Mouse (Mus musculus) heart, embryonic 12.5 days (tissue): ENCODE data around the gene Dlg4. TPM values are rescaled to one million over a fixed set of nuclear protein-coding genes. Genes with fewer than 3 reads are reported as not detected.

ENCODE experiments used
- ATAC-seq: fragments of 200-750 bp; cut with Nextera tagmentation; 2 replicates; pipeline ENCODE4 v1.8.0; 2017; ENCODE audit warnings: moderate TSS enrichment, moderate library complexity; ENCODE audit not compliant: insufficient number of reproducible peaks, low FRiP score
- H3K27ac ChIP-seq: fragments of 300-500 bp; sonication (generic); 2 replicates; pipeline ENCODE4 v1.5.1; 2016; ENCODE audit warnings: mild to moderate bottlenecking, moderate library complexity; ENCODE audit not compliant: poor library complexity, severe bottlenecking
- H3K27me3 ChIP-seq: fragments of 300-500 bp; sonication (generic); replicated peaks from 2 replicates; pipeline ENCODE4 v1.6.1; 2016; ENCODE audit warnings: mild to moderate bottlenecking, moderate library complexity
- H3K36me3 ChIP-seq: fragments of 300-500 bp; sonication (generic); 2 replicates; pipeline ENCODE4 v1.6.1; 2016; ENCODE audit warnings: mild to moderate bottlenecking, moderate library complexity
- H3K4me1 ChIP-seq: fragments of 300-500 bp; sonication (generic); replicated peaks from 2 replicates; pipeline ENCODE4 v1.6.1; 2016; ENCODE audit warnings: mild to moderate bottlenecking
- H3K4me2 ChIP-seq: fragments of 300-500 bp; sonication (generic); 2 replicates; pipeline ENCODE4 v1.6.1; 2016; ENCODE audit warnings: mild to moderate bottlenecking, moderate library complexity
- H3K4me3 ChIP-seq: fragments of 300-500 bp; sonication (generic); 2 replicates; pipeline ENCODE4 v1.5.1; 2016; ENCODE audit warnings: mild to moderate bottlenecking
- H3K9ac ChIP-seq: fragments of 300-500 bp; sonication (generic); 2 replicates; pipeline ENCODE4 v1.6.1; 2016; ENCODE audit warnings: mild to moderate bottlenecking, moderate library complexity
- H3K9me3 ChIP-seq: fragments of 300-500 bp; sonication (generic); replicated peaks from 2 replicates; pipeline ENCODE4 v1.6.1; 2016; ENCODE audit warnings: mild to moderate bottlenecking, moderate library complexity
- WGBS: fragments of 180-500 bp; shearing (Covaris S2); methylation state at CpG from one replicate; pipeline ENCODE4 v1.1.7; 2016; 5-methylcytosine and 5-hydroxymethylcytosine counted together
- polyA plus RNA-seq: library from polyadenylated mRNA; unstranded; fragments of >200 nt; fragmentation: Nextera tagmentation; extraction: Ambion mirVana; gene quantifications from 2 replicates; pipeline ENCODE4 v1.2.1, GENCODE M21; 2016

Dlg4 gene
- polyA plus RNA-seq, 1 experiment from 2014 or later: 6.0 TPM

GRCm38 (mm10) chr11:70020731-70021263 is 4.1 kb downstream of the Dlg4 start:
- WGBS: under 1% methylated on average over 8 of the region's 8 CpGs
- ATAC-seq: peak; percentile 78
- Histone ChIP-seq H3K27ac (peak overlapping the region; percentile 66), H3K4me2 (peak overlapping the region; percentile 85), H3K27me3 (no peaks in the 10 kb centered on the region), H3K4me1 (peaks cover 67% of the 10 kb centered on the region), H3K36me3 (no peaks in the 10 kb centered on the region), H3K9me3 (no peaks in the 10 kb centered on the region), H3K9ac (peak overlapping the region; percentile 68), H3K4me3 (peak overlapping the region; percentile 57)

DNA sequence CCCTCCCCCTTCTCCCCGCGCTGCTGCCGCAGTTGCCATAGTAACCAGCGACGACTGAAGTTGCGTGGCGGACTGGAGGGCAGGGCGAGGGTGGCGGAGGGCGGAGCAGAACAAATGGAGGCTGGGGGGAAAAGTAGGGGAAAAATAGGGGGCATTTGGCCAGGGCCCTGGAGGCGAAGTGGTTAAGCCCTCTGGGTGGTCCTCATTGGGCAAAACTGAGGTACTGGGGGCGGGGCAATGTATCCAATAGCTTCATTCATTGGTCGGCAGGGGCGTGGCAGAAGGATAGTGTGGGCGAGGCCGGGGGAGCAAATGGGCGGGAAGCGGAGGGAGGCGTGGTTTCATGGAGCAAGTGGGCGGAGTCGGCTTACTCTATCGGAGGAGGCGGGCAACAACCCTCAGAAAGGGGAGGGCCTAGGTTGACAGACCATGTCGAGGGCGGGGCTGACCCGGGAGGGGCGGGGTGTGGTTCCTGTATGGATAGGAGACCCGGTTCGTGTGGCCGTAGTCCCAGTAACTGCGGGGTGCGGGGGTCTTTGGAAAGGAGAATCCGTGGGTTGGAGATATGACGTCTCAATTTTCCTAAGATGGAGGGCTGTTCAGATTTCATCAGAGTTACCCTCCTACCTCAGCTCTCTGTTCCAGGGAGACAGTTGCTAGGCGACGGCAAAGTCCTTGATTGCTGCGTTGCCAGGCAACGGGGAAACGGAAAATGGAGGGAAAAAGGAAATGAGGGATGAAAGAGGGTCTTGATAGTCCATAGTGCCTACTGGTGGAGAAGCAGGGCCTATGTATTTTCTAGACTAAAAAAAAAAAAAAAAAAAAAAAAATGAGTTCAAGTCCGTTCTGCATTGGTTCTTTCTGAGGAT is 4.8 kb downstream of the Dlg4 start:
- Histone ChIP-seq H3K27ac (peak overlapping the region; percentile 66), H3K4me2 (peak overlapping the region; percentile 85), H3K27me3 (no peaks in the 10 kb centered on the region), H3K4me3 (peak overlapping the region; percentile 57), H3K36me3 (no peaks in the 10 kb centered on the region), H3K4me1 (peaks cover 74% of the 10 kb centered on the region), H3K9me3 (no peaks in the 10 kb centered on the region), H3K9ac (peak overlapping the region; percentile 68)
- 3% methylated on average over 39 of the region's 40 CpGs for WGBS
- ATAC-seq: peak; percentile 85

DNA sequence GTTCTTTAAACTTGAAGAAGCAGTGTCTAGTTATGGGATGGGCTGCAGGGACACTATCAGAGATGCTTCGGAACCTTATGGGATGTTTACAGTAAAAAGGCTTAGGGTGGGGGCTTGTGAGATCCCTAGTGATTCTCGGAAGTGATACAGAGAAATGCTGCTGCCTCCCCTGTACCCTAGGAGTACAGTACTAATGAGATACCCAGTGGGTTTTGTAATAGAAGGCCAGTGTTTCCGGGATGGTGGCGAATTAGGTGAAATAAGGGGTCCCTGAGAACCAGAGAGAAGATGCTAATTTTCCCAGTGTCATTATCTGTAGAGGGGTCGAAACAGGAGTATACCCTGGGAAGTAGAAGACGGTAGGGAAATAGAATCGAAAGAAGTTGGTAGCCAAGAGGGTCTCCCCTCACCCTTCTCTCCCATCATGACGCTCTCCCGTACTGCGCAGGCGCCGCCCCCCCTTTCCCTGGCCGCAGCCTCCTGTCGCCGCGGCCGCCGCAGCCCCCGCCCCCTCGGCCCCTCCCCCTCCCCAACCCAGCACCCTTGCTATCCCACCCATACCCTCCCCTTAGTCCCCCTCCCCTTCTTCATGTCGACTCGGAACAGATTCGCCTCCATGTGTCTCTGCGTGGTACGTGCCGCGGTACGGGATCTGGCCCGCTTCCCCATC is 6.9 kb downstream of the Dlg4 start:
- Histone ChIP-seq H3K9ac (peak overlapping the region; percentile 64), H3K4me3 (peak overlapping the region; percentile 46), H3K27ac (no peak overlapping the region), H3K27me3 (no peaks in the 10 kb centered on the region), H3K4me1 (peaks cover 80% of the 10 kb centered on the region), H3K4me2 (peak overlapping the region; percentile 75), H3K36me3 (no peaks in the 10 kb centered on the region), H3K9me3 (no peaks in the 10 kb centered on the region)
- 8% methylated on average over 20 of the region's 29 CpGs for WGBS
- no peak for ATAC-seq

GRCm38 (mm10) chr11:70024151-70024514 is 7.4 kb downstream of the Dlg4 start:
- Histone ChIP-seq H3K4me1 (peaks cover 80% of the 10 kb centered on the region), H3K27ac (no peak overlapping the region), H3K9ac (peak overlapping the region; percentile 64), H3K27me3 (no peaks in the 10 kb centered on the region), H3K36me3 (no peaks in the 10 kb centered on the region), H3K4me2 (peak overlapping the region; percentile 75), H3K4me3 (peak overlapping the region; percentile 46), H3K9me3 (no peaks in the 10 kb centered on the region)
- WGBS: 17% methylated on average over 6 of the region's 6 CpGs
- ATAC-seq: no peak

DNA sequence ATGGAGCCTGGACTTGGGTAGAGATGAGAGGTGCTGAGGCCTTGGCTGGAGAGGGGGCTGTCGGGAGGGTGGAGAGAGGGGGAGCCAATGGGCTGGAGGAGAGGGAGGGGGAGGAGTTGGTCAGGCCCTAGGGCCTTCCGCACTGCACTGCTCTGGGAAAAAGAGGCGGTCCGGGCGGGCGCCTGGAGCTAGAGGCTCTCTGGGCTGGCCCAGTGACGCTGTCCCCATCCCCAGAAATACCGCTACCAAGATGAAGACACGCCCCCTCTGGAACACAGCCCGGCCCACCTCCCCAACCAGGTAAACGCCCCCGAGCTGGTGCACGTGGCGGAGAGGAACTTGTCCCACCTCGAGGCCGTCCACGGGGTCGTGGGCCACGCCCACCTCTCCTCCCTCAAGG is 9.9 kb downstream of the Dlg4 start:
- Histone ChIP-seq H3K27ac (0 out of 2 replicates have a peak overlapping the region, but pooled peaks have one; percentile 22), H3K4me2 (peak overlapping the region; percentile 69), H3K4me3 (peak overlapping the region; percentile 39), H3K4me1 (peaks cover 66% of the 10 kb centered on the region), H3K27me3 (no peaks in the 10 kb centered on the region), H3K36me3 (peaks cover 11% of the 10 kb centered on the region), H3K9ac (peak overlapping the region; percentile 29; the same call in 1 of the 2 replicates), H3K9me3 (no peaks in the 10 kb centered on the region)
- peak; percentile 66 for ATAC-seq
- WGBS: under 1% methylated on average over 18 of the region's 19 CpGs

DNA sequence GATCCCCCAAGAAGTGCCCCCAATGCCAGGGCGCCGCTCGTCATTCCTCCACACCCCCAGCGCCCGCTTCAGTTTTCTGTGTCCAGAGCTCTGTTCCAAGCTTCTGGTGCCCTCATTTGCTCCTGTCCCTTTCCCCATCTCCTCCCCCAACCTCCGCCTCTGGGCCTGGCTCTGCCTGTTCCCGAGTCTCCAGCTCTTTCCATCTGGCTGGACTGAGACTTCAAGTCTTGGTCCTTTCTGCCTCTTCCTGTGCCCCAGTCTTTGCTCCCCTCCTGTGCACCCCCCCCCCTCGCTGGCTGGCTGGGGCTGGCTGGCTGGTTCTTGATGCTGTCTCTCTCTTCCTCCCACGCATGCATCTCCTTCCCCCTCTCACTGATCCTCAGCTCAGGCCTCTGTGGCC is 10.7 kb downstream of the Dlg4 start:
- Histone ChIP-seq H3K4me3 (peak overlapping the region; percentile 39; the same call in 1 of the 2 replicates), H3K4me2 (peak overlapping the region; percentile 69), H3K9ac (no peak overlapping the region), H3K27me3 (no peaks in the 10 kb centered on the region), H3K9me3 (no peaks in the 10 kb centered on the region), H3K4me1 (peaks cover 65% of the 10 kb centered on the region), H3K36me3 (peaks cover 18% of the 10 kb centered on the region), H3K27ac (0 out of 2 replicates have a peak overlapping the region, but pooled peaks have one; percentile 18)
- 40% methylated on average over 9 of the region's 9 CpGs for WGBS
- no peak for ATAC-seq

DNA sequence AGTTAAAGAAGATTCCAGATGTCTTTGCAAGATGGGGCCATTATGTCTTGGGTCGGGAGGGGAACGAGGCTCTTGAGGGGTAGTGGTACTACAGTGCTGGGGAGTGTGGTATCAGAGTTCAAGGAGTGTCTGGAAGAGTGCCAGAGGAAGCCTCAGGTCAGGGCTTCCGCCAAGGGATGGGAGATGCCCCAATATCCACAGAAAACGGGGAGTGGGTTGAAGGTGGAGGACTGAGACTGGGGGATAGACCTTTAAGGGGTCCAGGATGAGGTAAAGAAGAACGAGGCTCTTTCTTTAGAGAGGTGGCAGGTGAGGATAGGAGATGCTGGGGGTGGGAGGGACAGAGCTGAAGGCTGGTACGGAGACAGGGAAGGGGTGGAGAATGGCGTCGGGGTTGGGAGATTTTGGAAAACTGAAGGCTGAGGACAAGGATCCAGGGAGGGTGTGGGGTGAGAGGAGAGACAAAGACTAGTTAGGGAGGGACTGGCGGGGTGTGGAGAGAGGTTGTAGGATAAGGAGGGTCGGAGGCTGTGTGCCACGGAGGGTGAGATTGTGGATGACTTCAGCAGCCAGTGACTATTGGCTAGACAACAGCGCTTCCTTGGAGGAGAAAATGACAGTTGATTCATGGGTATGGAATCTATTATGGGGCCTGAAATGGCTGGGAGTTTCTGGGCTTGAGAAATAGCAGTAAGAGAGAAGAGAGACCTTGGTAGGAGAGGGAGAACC is 11.8 kb downstream of the Dlg4 start:
- peak overlapping the region; percentile 22; the same call in 1 of the 2 replicates for H3K9ac ChIP-seq
- peak overlapping the region; percentile 25 for H3K4me3 ChIP-seq
- H3K4me2 ChIP-seq: peak overlapping the region; percentile 69
- peaks cover 60% of the 10 kb centered on the region for H3K4me1 ChIP-seq
- no peaks in the 10 kb centered on the region for H3K27me3 ChIP-seq
- ATAC-seq: no peak
- no peaks in the 10 kb centered on the region for H3K9me3 ChIP-seq
- H3K27ac ChIP-seq: peak overlapping the region; percentile 77
- WGBS: 23% methylated on average over 12 of the region's 12 CpGs
- peaks cover 26% of the 10 kb centered on the region for H3K36me3 ChIP-seq

GRCm38 (mm10) chr11:70029130-70029801 is 12.5 kb downstream of the Dlg4 start:
- Histone ChIP-seq H3K4me3 (peak overlapping the region; percentile 25), H3K9ac (peak overlapping the region; percentile 25; the same call in 1 of the 2 replicates), H3K27ac (peak overlapping the region; percentile 77), H3K36me3 (peaks cover 29% of the 10 kb centered on the region), H3K9me3 (no peaks in the 10 kb centered on the region), H3K4me2 (peak overlapping the region; percentile 69), H3K4me1 (peaks cover 53% of the 10 kb centered on the region), H3K27me3 (no peaks in the 10 kb centered on the region)
- 1% methylated on average over 20 of the region's 20 CpGs for WGBS
- ATAC-seq: peak; percentile 75

GRCm38 (mm10) chr11:70029829-70030550 is 13.2 kb downstream of the Dlg4 start:
- peak overlapping the region; percentile 69 for H3K4me2 ChIP-seq
- H3K4me3 ChIP-seq: peak overlapping the region; percentile 25; the same call in 1 of the 2 replicates
- H3K9me3 ChIP-seq: no peaks in the 10 kb centered on the region
- peaks cover 29% of the 10 kb centered on the region for H3K36me3 ChIP-seq
- 53% methylated on average over 11 of the region's 11 CpGs for WGBS
- no peak overlapping the region for H3K27ac ChIP-seq
- H3K9ac ChIP-seq: peak overlapping the region; percentile 25; the same call in 1 of the 2 replicates
- H3K27me3 ChIP-seq: no peaks in the 10 kb centered on the region
- H3K4me1 ChIP-seq: peaks cover 50% of the 10 kb centered on the region
- peak; percentile 24; the same call in 1 of the 2 replicates for ATAC-seq
